Mouse (Mus musculus): Measurements from ENCODE around the gene Anks1.

DNA sequence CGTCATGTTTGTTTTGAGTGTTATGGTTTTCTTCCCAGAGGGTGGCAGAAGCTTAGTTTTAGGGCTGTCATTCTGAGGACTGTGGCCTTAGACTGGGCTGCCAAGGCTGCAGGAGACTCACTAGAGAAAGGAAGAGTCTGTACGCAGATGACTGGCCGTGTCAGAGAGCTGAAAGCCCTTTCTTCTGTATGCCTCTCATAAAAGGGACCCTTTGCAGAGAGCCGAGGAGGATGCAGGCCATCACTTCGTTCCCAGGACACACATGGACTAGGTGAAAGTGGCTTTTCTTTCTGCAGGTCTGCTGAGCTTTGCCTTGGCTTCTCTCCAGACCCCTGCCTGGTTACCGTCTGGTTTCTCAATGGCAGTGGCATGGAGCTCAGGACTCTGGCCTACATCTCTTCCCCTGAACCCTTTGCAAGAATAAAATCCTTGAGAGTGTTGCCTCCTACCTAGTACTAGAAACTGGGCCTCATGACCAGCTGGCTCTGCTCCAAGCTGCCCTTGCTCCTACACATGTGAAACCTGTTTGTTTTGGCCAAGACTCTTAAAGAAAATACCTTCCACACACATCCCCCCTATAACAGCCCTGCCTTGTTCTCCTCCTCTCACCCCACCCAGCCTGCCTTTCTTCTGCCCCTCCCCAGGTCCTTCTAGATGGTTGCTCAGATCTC lies 36.6 kb downstream of the Anks1 start:
- no peak for TF ChIP-seq CTCF (IDR thresholded peaks at IDR 0.05; ENCODE audit: low read depth)
- no peak for TF ChIP-seq EP300 (optimal IDR thresholded peaks at IDR 0.05)
